Mouse (Mus musculus) thymus, adult 2 months (tissue): ENCODE data around the gene Tpsb2. TPM values are rescaled to one million over a fixed set of nuclear protein-coding genes. Genes with fewer than 3 reads are reported as not detected.
A peak's percentile ranks its signal among the peaks of the same experiment; 100 is the strongest.

Experiments used
- DNase-seq: peaks from one replicate; pipeline ENCODE4 v3.0.0; 2021
- H3K27ac ChIP-seq: fragments of 200-500 bp; 2 replicates; pipeline ENCODE4 v1.5.1; 2012; ENCODE audit warnings: low read length, control low read depth; ENCODE audit not compliant: control insufficient read depth, insufficient read depth
- H3K27me3 ChIP-seq: fragments of 200-500 bp; 2 replicates; pipeline ENCODE4 v1.6.1; 2012; ENCODE audit warnings: mild to moderate bottlenecking, low read length, moderate library complexity, mixed read lengths; ENCODE audit not compliant: control insufficient read depth, insufficient read depth
- H3K36me3 ChIP-seq: fragments of 200-500 bp; 2 replicates; pipeline ENCODE4 v1.6.1; 2012; ENCODE audit warnings: mild to moderate bottlenecking, low read length, moderate library complexity; ENCODE audit not compliant: control insufficient read depth, insufficient read depth
- H3K4me1 ChIP-seq: fragments of 200-500 bp; replicated peaks from 2 replicates; pipeline ENCODE4 v1.6.1; 2012; ENCODE audit warnings: low read length; ENCODE audit not compliant: control insufficient read depth, insufficient read depth
- H3K4me3 ChIP-seq: fragments of 200-500 bp; 2 replicates; pipeline ENCODE4 v1.5.1; 2012; ENCODE audit warnings: mild to moderate bottlenecking, low read length, control low read depth, moderate library complexity; ENCODE audit not compliant: control insufficient read depth, insufficient read depth
- CTCF ChIP-seq: fragments of 200-500 bp; IDR thresholded peaks from 2 replicates; pipeline ENCODE4 v1.5.1; 2012; ENCODE audit warnings: mild to moderate bottlenecking, control low read depth, low read length, moderate library complexity, borderline replicate concordance; ENCODE audit not compliant: control insufficient read depth, poor library complexity, insufficient read depth; ENCODE audit errors: extremely low read depth
- POLR2A ChIP-seq: fragments of 200-500 bp; IDR thresholded peaks from 2 replicates; pipeline ENCODE4 v1.6.1; 2012; ENCODE audit warnings: mild to moderate bottlenecking, low read length, control low read depth, moderate library complexity; ENCODE audit not compliant: control insufficient read depth, poor library complexity, insufficient read depth; ENCODE audit errors: extremely low read depth
- WGBS: fragments of 180-500 bp; shearing (Covaris S2); methylation state at CpG from one replicate; pipeline ENCODE4 v1.1.7; 2018; 5-methylcytosine and 5-hydroxymethylcytosine counted together
- polyA plus RNA-seq: library from polyadenylated mRNA; depleted of rRNA; stranded (reverse); fragments of >200 nt; gene quantifications from 2 replicates; pipeline ENCODE4 v1.2.3, GENCODE M21; 2012

Tpsb2 gene
- polyA plus RNA-seq, 1 experiment: 7.6 TPM

DNA sequence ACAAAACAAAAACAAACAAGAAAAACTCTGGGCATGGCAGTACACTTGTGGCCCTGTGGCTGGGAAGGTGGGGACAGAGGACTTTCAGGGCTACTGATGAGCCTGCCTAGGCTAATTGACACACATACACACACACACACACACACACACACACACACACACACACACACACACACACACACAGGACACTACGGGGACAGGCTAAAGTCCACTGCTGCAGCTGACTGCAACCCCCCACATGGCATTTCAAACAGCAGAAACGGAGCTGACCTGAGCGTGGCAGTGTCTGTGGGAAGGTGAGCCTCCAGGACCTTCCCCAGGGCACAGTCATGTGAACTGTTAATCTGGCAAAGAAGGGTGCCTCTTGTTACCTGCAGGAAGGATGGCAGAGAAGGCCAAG, 24.6 kb upstream of the Tpsb2 start:
- TF ChIP-seq CTCF: no peak
- WGBS: 63% methylated on average over 3 of the region's 3 CpGs
- DNase-seq: no peak
- no peak overlapping the region for H3K4me3 ChIP-seq
- no peak overlapping the region for H3K27ac ChIP-seq
- no peaks in the 10 kb centered on the region for H3K36me3 ChIP-seq
- H3K4me1 ChIP-seq: no peaks in the 10 kb centered on the region
- no peaks in the 10 kb centered on the region for H3K27me3 ChIP-seq

DNA sequence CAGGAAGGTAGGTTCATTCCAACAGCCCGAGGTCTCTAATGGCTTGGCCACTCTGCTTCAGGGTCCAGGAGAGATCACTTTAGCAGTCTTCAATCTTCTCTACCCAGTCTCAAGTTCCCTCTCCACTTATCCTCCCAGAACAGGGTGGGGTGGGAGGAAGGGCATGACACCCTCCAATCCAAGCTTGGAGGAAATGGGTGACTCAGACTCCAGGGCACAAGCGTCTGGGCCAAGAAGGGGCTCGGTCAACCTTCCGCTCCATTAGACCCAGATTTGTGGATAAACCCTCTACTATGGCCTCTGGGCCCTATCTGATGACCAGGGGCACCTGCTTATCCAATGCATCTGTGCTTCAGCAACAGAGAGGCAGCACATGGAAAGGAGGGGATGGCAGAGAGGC, 20.6 kb upstream of the Tpsb2 start, which contains the start of gene Tpsab1:
Tpsab1 (minus strand) TSS at position 101 of the 400 bp plus-strand sequence.
- H3K27me3 ChIP-seq: no peaks in the 10 kb centered on the region
- no peaks in the 10 kb centered on the region for H3K4me1 ChIP-seq
- WGBS: 80% methylated on average over 4 of the region's 4 CpGs
- H3K36me3 ChIP-seq: no peaks in the 10 kb centered on the region
- no peak for DNase-seq
- H3K27ac ChIP-seq: no peak within 1 kb of the TSS
- no peak within 1 kb of the TSS for H3K4me3 ChIP-seq
- TF ChIP-seq POLR2A (no peak), CTCF (no peak)

DNA sequence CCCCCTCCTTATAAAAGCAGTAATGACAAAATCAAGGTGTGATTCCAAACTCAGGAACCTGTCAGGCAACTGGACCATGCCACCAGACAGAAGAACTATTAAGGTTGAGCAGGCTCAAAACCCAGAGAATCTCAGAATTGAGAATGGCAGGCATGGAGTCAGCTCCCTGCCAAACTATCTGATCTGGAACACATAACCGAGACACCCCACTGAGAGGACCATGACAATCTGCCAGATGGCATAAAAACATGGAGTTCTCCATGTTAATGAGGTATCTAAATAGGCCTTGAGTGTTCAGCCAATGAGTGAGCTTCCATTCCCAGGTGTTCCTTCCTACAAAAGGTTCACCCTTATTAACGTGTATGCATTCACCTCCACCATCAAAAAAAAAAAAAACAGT, 4.8 kb upstream of the Tpsb2 start:
- Histone ChIP-seq H3K36me3 (no peaks in the 10 kb centered on the region), H3K27ac (no peak overlapping the region), H3K27me3 (no peaks in the 10 kb centered on the region), H3K4me3 (no peak overlapping the region), H3K4me1 (no peaks in the 10 kb centered on the region)
- no peak for DNase-seq
- WGBS: 65% methylated on average over 2 of the region's 2 CpGs
- TF ChIP-seq CTCF (no peak), POLR2A (no peak)

DNA sequence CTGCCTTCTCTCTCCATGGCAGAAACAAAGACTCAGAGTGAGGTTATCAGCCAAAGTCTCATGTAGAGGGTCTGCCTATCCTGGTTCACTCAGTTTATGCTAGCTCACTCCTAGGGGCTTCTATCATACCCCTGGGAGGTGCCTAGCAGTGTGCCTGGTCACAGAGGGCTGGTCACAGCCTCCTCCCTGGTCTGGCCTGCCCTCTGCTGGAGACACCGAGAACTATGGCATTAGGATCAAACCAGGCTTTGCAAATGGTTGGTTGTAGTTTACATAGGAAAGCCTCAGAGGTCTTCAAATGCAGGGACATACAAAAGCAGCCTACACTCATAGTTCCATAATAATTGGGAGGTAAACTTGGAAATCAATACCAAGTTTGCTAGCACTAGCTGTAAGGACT, 2.4 kb upstream of the Tpsb2 start:
- no peaks in the 10 kb centered on the region for H3K4me1 ChIP-seq
- H3K36me3 ChIP-seq: no peaks in the 10 kb centered on the region
- no peak overlapping the region for H3K4me3 ChIP-seq
- TF ChIP-seq POLR2A (no peak), CTCF (peak; percentile 68; the same call in 1 of the 2 replicates)
- no peak overlapping the region for H3K27ac ChIP-seq
- 3% methylated on average over 1 of the region's 1 CpGs for WGBS
- H3K27me3 ChIP-seq: no peaks in the 10 kb centered on the region
- peak; percentile 47 for DNase-seq

DNA sequence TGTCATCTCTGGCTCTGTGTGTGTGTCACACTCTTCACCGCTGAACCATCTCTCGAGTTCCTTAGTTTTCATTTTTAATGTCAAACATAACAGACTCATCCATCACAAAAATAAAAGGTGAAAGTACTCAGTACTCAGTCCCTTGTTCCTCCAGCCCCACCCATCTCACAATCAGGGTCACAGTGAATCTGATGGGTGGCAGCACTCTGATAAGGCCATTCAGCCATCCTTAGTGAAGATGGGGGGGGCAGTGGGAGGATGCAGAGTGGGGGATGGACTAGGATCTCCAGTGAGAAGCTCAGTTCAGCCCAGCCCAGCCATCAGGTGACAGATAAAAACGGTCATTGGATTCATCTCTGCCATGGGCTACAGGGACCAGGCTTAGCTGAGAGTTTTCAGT, 2.9 kb downstream of the Tpsb2 start, which contains the start of gene Tpsg1:
Tpsg1 (plus strand) TSS at position 301 of the 400 bp plus-strand sequence.
- Histone ChIP-seq H3K27me3 (no peaks in the 10 kb centered on the region), H3K4me3 (no peak within 1 kb of the TSS), H3K27ac (no peak within 1 kb of the TSS), H3K4me1 (no peaks in the 10 kb centered on the region), H3K36me3 (no peaks in the 10 kb centered on the region)
- DNase-seq: no peak
- TF ChIP-seq CTCF: no peak
- no peak for TF ChIP-seq POLR2A
- WGBS: 87% methylated on average over 3 of the region's 3 CpGs

DNA sequence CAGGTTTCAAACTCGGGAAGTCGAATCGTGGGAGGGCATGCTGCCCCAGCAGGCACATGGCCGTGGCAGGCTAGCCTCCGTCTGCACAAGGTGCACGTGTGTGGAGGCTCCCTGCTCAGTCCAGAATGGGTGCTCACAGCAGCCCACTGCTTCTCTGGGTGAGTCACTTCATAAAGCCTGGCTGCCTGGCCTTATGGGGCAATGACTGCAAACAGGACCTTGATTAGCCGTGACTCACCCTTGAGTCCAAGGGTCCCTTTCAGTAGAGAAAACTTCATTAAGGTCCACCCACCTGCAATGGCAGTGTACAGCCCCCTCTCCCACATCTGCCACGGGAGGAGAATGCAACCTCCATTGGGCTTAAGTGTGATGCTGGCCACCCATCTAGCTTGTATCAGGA, 6.4 kb downstream of the Tpsb2 start:
- Histone ChIP-seq H3K36me3 (no peaks in the 10 kb centered on the region), H3K4me1 (no peaks in the 10 kb centered on the region), H3K4me3 (no peak overlapping the region), H3K27me3 (no peaks in the 10 kb centered on the region), H3K27ac (no peak overlapping the region)
- DNase-seq: no peak
- WGBS: 82% methylated on average over 8 of the region's 8 CpGs
- no peak for TF ChIP-seq POLR2A
- no peak for TF ChIP-seq CTCF

DNA sequence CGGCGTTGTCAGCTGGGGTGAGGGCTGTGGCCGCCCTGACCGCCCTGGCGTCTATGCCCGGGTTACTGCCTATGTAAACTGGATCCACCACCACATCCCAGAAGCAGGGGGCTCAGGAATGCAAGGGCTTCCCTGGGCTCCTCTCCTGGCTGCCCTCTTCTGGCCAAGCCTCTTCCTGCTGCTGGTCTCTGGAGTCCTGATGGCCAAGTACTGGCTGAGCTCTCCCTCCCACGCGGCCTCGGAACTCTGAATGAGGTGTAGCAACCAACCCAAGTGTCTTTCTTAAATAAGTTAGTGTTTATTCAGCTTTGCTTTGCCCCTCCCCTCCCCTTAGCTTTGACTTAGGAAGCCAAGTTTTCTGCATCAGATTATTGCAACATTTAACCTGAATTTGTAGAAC, 7.9 kb downstream of the Tpsb2 start:
- DNase-seq: no peak
- Histone ChIP-seq H3K27ac (no peak overlapping the region), H3K4me1 (no peaks in the 10 kb centered on the region), H3K36me3 (no peaks in the 10 kb centered on the region), H3K27me3 (no peaks in the 10 kb centered on the region), H3K4me3 (no peak overlapping the region)
- no peak for TF ChIP-seq POLR2A
- TF ChIP-seq CTCF: no peak
- WGBS: 49% methylated on average over 9 of the region's 9 CpGs

DNA sequence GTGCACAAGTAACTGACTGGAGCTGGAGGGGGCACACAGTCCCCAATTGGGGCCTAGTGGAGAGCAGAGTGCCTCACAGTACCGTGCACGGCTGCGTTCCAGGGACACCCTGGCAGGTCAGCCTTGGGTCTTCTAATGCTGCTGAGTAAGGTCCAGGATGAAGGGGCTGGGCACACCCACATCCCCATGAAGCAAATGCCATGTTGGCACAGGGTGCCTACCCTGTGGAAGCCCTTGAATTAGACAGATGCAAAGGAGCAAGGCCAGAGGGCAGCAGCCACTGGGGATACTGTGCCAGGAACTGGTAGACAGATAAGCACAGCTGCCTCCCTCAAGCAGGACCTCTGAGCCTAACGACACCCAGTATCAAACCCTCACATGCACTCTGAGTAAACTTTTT, 28.4 kb downstream of the Tpsb2 start:
- H3K27me3 ChIP-seq: no peaks in the 10 kb centered on the region
- H3K4me3 ChIP-seq: no peak overlapping the region
- TF ChIP-seq POLR2A (no peak), CTCF (no peak)
- DNase-seq: no peak
- H3K4me1 ChIP-seq: no peaks in the 10 kb centered on the region
- no peak overlapping the region for H3K27ac ChIP-seq
- no peaks in the 10 kb centered on the region for H3K36me3 ChIP-seq
- 84% methylated on average over 4 of the region's 4 CpGs for WGBS
